Mouse (Mus musculus) bone marrow, adult 2 months (tissue): ENCODE data around the gene Tcf20. TPM values are rescaled to one million over a fixed set of nuclear protein-coding genes. Genes with fewer than 3 reads are reported as not detected.

Experiments
- H3K27ac ChIP-seq: fragments of 200-500 bp; 2 replicates; pipeline ENCODE4 v1.5.1; 2012; ENCODE audit warnings: low read depth, mild to moderate bottlenecking, control low read depth, inconsistent platforms, low read length; ENCODE audit not compliant: control insufficient read depth, poor library complexity, insufficient read depth
- H3K4me1 ChIP-seq: fragments of 200-500 bp; 2 replicates; pipeline ENCODE4 v1.6.1; 2011; ENCODE audit warnings: low read length; ENCODE audit not compliant: control insufficient read depth, insufficient read depth
- H3K4me3 ChIP-seq: fragments of 200-500 bp; replicated peaks from 2 replicates; pipeline ENCODE3; 2011; ENCODE audit warnings: mild to moderate bottlenecking, low read depth, low read length, control low read depth; ENCODE audit not compliant: control insufficient read depth
- CTCF ChIP-seq: fragments of 200-500 bp; IDR thresholded peaks from 2 replicates; pipeline ENCODE4 v1.5.1; 2011; ENCODE audit warnings: low read length, control low read depth; ENCODE audit not compliant: control insufficient read depth, insufficient read depth
- POLR2A ChIP-seq: fragments of 200-500 bp; IDR thresholded peaks from 2 replicates; pipeline ENCODE4 v1.6.1; 2011; ENCODE audit warnings: low read depth, mild to moderate bottlenecking, control low read depth, low read length, borderline replicate concordance; ENCODE audit not compliant: control insufficient read depth
- WGBS: fragments of 180-500 bp; shearing (Covaris S2); methylation state at CpG from one replicate; pipeline ENCODE4 v1.1.7; 2018; 5-methylcytosine and 5-hydroxymethylcytosine counted together
- polyA plus RNA-seq: library from polyadenylated mRNA; stranded (reverse); fragments of >200 nt; gene quantifications from 2 replicates; pipeline ENCODE4 v1.2.4, GENCODE M21; 2011; ENCODE audit warnings: low replicate concordance; ENCODE audit not compliant: missing spikeins, insufficient read depth, insufficient read length

The Tcf20 gene
- polyA plus RNA-seq, 1 experiment = 26.4 TPM

DNA sequence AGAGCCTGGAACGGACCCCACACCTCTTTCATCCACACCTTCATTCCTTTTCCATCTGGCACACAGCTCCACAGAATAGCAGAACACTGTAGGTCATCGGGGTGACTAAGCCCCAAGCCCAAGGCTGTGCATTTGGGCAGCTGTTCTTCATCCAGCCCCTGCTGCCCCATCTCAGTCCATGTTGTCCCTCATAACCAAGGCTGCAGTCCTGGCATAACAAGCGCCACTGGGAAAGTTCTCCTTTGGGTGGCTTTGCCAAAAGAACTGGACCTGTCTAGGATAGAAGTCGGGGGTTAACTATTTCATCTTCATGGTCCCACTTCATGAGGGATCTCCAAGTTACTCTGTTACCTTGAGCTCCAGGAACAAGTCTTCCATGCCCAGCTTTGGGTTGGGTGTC is 77.9 kb downstream of the Tcf20 start:
- H3K4me1 ChIP-seq = peaks cover 12% of the 10 kb centered on the region
- H3K27ac ChIP-seq = no peak overlapping the region
- TF ChIP-seq CTCF = no peak
- WGBS = 78% methylated on average over 4 of the region's 4 CpGs
- H3K4me3 ChIP-seq = no peak overlapping the region

- TF ChIP-seq CTCF (no peak), POLR2A (no peak)
- Histone ChIP-seq H3K4me1 (peaks cover 10% of the 10 kb centered on the region), H3K27ac (no peak overlapping the region), H3K4me3 (no peak overlapping the region)
- WGBS = 73% methylated on average over 2 of the region's 2 CpGs
Observed at GRCm38 (mm10) chr15:82908521-82908920, 79.2 kb downstream of the Tcf20 start.

DNA sequence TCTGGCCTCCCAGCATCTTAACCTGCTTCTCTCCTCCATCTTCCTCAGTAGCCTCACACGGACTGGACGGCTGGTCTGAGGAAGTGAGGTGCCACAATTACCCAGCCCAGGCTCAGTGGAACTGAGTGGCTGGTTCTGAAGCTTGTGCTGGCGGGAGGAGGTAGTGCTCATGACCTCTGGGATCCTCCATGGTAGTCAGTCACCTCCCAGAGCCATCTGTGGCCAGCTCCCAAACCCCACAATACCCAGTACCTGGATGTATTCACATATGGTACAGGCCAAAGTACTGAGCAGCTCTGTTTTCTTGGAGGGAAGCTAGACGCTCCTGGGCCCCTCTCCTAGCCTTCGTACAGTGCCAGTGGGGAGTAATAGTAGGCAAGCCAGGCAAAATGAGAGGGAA is 80.4 kb downstream of the Tcf20 start:
- H3K4me1 ChIP-seq = peaks cover 10% of the 10 kb centered on the region
- WGBS = 73% methylated on average over 5 of the region's 5 CpGs
- H3K27ac ChIP-seq = no peak overlapping the region
- TF ChIP-seq POLR2A = no peak
- no peak for TF ChIP-seq CTCF
- H3K4me3 ChIP-seq = no peak overlapping the region

DNA sequence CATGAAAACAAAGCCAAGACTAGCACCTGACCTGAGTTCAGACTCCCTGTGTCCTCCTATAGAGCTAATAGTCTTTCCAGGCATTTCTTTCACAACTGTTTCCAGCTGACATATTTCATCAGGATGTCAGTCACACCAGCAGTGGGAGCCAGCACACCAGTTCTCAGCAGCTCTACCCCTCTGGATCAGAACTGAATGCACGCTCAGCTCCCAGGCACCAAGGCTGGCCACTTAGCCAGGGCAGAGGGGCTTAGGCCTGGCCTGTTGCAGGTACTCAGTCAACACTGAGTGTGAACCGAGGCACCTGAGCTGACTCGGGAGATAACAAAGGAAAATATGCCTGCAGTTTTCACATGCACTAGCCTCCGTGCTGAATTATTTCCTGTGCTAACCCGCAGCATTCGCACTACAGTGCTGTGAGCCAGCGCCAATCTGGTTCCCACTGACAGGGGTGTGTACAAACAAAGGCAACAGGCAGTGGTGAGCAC is 81.1 kb downstream of the Tcf20 start:
- TF ChIP-seq CTCF (no peak; the same call in 1 of the 2 replicates), POLR2A (no peak)
- peaks cover 10% of the 10 kb centered on the region for H3K4me1 ChIP-seq
- peak overlapping the region; percentile 48 for H3K27ac ChIP-seq
- WGBS = 55% methylated on average over 7 of the region's 7 CpGs
- H3K4me3 ChIP-seq = no peak overlapping the region

DNA sequence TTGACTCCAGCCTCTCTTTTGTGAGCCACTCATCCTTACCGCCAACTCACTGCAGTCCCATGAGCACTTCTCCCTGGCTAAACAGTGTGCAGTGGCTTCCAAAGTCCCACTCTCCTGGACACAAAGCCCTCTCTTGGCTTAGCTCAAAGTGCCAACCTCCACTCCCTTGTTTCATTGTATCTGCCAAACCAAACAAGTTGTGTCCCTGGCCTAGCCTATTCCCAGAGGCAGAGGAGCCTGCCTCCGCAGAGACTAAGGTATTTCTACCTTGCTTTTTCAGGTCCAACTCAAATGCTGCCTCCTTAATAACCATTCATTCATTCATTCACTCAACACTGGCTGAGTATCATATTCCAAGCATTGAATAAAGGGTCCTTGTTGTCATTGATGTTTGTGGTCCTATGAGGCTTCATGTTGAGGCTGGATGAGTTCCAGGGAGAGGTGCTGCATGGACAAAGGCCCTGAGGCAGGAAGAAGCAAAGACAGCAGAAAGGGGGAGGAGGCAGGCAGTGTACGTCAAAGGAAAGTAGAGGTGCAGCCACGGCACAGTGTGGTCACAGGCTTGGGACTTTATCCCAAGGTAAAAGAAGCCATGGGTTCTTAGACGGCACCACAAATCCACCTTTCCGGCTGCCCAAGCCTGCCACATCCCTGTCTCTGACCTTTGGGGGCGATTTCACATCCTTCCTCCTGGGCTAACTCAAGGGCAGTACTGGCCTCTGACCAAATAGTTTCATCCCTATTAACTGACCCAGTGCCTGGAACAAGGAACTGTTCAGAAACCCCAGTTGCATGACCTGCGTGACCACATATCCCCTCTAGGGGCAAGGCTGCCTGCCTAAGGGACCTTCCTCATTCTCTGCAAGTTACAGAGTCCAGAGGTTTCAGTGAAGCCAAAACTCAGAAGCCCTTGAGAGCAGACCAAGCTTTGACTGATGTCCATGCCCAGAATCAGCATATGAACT is 82.0 kb downstream of the Tcf20 start:
- TF ChIP-seq CTCF (peak; percentile 45; the same call in 1 of the 2 replicates), POLR2A (no peak)
- 49% methylated on average over 8 of the region's 8 CpGs for WGBS
- Histone ChIP-seq H3K4me1 (peaks cover 10% of the 10 kb centered on the region), H3K27ac (peak overlapping the region; percentile 47), H3K4me3 (no peak overlapping the region)

- peaks cover 13% of the 10 kb centered on the region for H3K4me1 ChIP-seq
- H3K4me3 ChIP-seq = no peak overlapping the region
- WGBS = 73% methylated on average over 7 of the region's 7 CpGs
- no peak overlapping the region for H3K27ac ChIP-seq
- TF ChIP-seq CTCF (no peak), POLR2A (no peak)
Observed at GRCm38 (mm10) chr15:82904526-82904925, 83.1 kb downstream of the Tcf20 start.

GRCm38 (mm10) chr15:82902521-82902920 is 85.2 kb downstream of the Tcf20 start:
- no peak overlapping the region for H3K27ac ChIP-seq
- 79% methylated on average over 4 of the region's 4 CpGs for WGBS
- no peak for TF ChIP-seq CTCF
- no peak for TF ChIP-seq POLR2A

GRCm38 (mm10) chr15:82901306-82901705 is 86.4 kb downstream of the Tcf20 start:
- WGBS = 33% methylated on average over 6 of the region's 6 CpGs
- Histone ChIP-seq H3K4me3 (no peak overlapping the region), H3K4me1 (peaks cover 7% of the 10 kb centered on the region), H3K27ac (no peak overlapping the region)
- TF ChIP-seq POLR2A (no peak), CTCF (no peak)

More at GRCm38 (mm10) chr15:82902521-82902920, 85.2 kb downstream of the Tcf20 start:
- H3K4me1 ChIP-seq = peaks cover 11% of the 10 kb centered on the region
- no peak overlapping the region for H3K4me3 ChIP-seq

- H3K27ac ChIP-seq = no peak overlapping the region
- H3K4me1 ChIP-seq = peaks cover 4% of the 10 kb centered on the region
- 25% methylated on average over 3 of the region's 3 CpGs for WGBS
- H3K4me3 ChIP-seq = peak overlapping the region; percentile 32
- TF ChIP-seq POLR2A (no peak), CTCF (no peak)
Observed at GRCm38 (mm10) chr15:82900331-82900730, 87.3 kb downstream of the Tcf20 start.
